Mouse (Mus musculus): ENCODE results near the gene Wdfy3.

GRCm38 (mm10) chr5:101967832-101968152 is 101.9 kb downstream of the Wdfy3 start:
- TF ChIP-seq CTCF (IDR thresholded peaks at IDR 0.05; ENCODE audit: insufficient read depth, low read depth, low read length) (no peak), POLR2A (IDR thresholded peaks at IDR 0.05; ENCODE audit: insufficient read depth, low read depth, low read length) (no peak)

Data from olfactory bulb, adult 2 months (tissue).